Mouse (Mus musculus): Measurements from ENCODE around the gene Tbce. TPM values are rescaled to one million over a fixed set of nuclear protein-coding genes. Genes with fewer than 3 reads are reported as not detected.
"Not testable (repeated sequence)": the region's sequence is repeated elsewhere in the genome, so short reads cannot be mapped to it uniquely, and the experiment has no call there.

Tbce gene
- polyA plus RNA-seq, 1 experiment from 2014 or later: 22.1 TPM

DNA sequence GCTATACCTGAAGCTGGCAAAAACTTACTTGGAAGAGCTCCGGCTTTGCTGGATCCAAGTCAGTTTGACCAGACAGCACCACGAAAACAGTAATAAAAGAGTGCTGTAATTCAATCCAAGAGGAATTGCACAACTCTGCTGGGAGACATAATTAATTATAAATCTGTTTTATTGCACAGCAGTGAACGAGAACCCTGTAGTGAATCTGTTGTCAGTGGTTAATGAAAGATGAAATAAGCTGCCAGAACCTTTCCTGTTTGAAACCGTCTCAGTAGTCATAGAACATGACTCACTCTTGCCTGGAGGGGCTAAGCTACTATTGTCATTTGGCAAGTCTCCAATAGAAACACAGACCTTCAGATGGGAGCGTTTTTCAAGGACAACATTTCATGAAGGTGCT lies 748 bp upstream of the Tbce start:
- ATAC-seq (no peak), DNase-seq (no peak)
- H3K4me3 ChIP-seq (ENCODE audit: low read depth, low read length): peak overlapping the region; percentile 94
- peak overlapping the region; percentile 98; the same call in 1 of the 2 replicates for H3K27ac ChIP-seq (ENCODE audit: low read depth)
- peak overlapping the region; percentile 90 for H3K4me2 ChIP-seq (ENCODE audit: low read depth, low read length)
- TF ChIP-seq CTCF (IDR thresholded peaks at IDR 0.05; ENCODE audit: low read depth) (no peak), EP300 (IDR thresholded peaks at IDR 0.05; ENCODE audit: low read depth) (no peak)
- H3K9me3 ChIP-seq (ENCODE audit: low read length): no peaks in the 10 kb centered on the region
- peak overlapping the region; percentile 95 for H3K9ac ChIP-seq (replicated peaks)
- no peaks in the 10 kb centered on the region for H3K36me3 ChIP-seq (replicated peaks; ENCODE audit: insufficient read depth, low read length)
- WGBS (ENCODE audit: insufficient replicate concordance): 38% methylated on average over 5 of the region's 5 CpGs
- H3K27me3 ChIP-seq (ENCODE audit: insufficient read depth, low read length): no peaks in the 10 kb centered on the region
- H3K4me1 ChIP-seq (ENCODE audit: insufficient read depth): peaks cover 15% of the 10 kb centered on the region

DNA sequence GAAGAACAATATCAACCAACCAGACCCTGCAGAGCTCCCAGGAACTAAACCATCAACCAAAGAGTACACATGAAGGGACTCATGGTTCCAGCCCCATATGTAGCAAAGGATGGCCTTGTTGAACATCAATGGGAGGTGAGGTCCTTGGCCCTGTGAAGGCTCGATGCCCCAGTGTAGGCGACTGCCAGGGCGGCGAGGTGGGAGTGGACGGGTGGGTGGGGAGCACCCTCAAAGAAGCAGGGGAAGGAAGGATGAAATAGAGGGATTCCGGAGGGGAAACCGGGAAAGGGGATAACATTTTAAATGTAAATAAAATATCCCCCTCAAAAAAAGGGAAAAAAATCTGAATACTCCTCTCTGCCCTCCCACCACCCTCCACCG lies 537 bp downstream of the Tbce start:
- TF ChIP-seq CTCF (IDR thresholded peaks at IDR 0.05; ENCODE audit: low read depth) (no peak), EP300 (IDR thresholded peaks at IDR 0.05; ENCODE audit: low read depth) (no peak)
- Histone ChIP-seq H3K9ac (replicated peaks) (peak overlapping the region; percentile 95), H3K9me3 (ENCODE audit: low read length) (no peaks in the 10 kb centered on the region), H3K4me2 (ENCODE audit: low read depth, low read length) (peak overlapping the region; percentile 90), H3K36me3 (replicated peaks; ENCODE audit: insufficient read depth, low read length) (no peaks in the 10 kb centered on the region), H3K27ac (ENCODE audit: low read depth) (peak overlapping the region; percentile 98), H3K4me1 (ENCODE audit: insufficient read depth) (peaks cover 21% of the 10 kb centered on the region), H3K27me3 (ENCODE audit: insufficient read depth, low read length) (no peaks in the 10 kb centered on the region), H3K4me3 (ENCODE audit: low read depth, low read length) (peak overlapping the region; percentile 94)
- DNase-seq (no peak), ATAC-seq (peak; percentile 16; the same call in 1 of the 2 replicates)
- WGBS (ENCODE audit: insufficient replicate concordance): 2% methylated on average over 8 of the region's 8 CpGs

DNA sequence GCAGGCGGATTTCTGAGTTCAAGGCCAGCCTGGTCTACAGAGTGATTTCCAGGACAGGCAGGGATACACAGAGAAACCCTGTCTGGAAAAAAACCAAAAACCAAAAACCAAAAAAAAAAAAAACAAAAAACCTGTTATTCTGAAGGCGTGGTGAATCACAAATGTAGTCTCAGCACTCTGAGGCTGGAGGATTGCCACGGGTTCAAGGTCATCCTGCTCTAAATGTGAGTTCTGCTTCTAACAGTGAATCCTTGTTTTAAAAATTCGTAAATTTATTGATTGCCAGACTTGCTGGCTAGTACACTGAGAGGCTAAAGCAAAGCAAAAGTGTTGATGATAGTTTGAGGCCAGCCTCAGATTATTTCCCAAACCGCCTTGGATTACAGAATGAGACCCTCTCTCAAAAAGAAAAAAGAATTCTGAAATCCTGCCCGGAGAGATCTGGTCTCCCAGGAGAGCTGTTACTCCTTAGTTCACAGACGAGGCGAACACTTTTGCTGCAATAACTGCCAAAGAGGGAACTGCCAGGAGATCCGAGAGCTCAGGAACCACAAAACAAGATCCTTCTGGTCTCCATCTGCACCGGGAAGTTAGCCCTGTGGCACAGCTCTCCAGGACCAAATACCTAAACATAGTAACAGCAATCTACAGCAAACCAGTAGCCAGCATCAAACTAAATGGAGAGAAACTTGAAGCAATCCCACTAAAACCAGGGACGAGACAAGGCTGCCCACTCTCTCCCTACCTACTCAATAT lies 3.4 kb downstream of the Tbce start:
- no peak for ATAC-seq
- Histone ChIP-seq H3K4me2 (ENCODE audit: low read depth, low read length) (no peak overlapping the region), H3K27ac (ENCODE audit: low read depth) (no peak overlapping the region), H3K4me3 (ENCODE audit: low read depth, low read length) (no peak overlapping the region), H3K27me3 (ENCODE audit: insufficient read depth, low read length) (no peaks in the 10 kb centered on the region), H3K4me1 (ENCODE audit: insufficient read depth) (peaks cover 37% of the 10 kb centered on the region), H3K36me3 (replicated peaks; ENCODE audit: insufficient read depth, low read length) (no peaks in the 10 kb centered on the region; the same call in 1 of the 2 replicates), H3K9ac (replicated peaks) (no peak overlapping the region), H3K9me3 (ENCODE audit: low read length) (no peaks in the 10 kb centered on the region)
- TF ChIP-seq EP300 (IDR thresholded peaks at IDR 0.05; ENCODE audit: low read depth): no peak
- no peak for TF ChIP-seq CTCF (IDR thresholded peaks at IDR 0.05; ENCODE audit: low read depth)
- WGBS (ENCODE audit: insufficient replicate concordance): 78% methylated on average over 11 of the region's 11 CpGs
- DNase-seq: no peak

GRCm38 (mm10) chr13:14035352-14035751 lies 4.1 kb downstream of the Tbce start:
- H3K36me3 ChIP-seq (replicated peaks; ENCODE audit: insufficient read depth, low read length); DNase-seq; H3K9me3 ChIP-seq (ENCODE audit: low read length); H3K27ac ChIP-seq (ENCODE audit: low read depth); ATAC-seq; H3K4me2 ChIP-seq (ENCODE audit: low read depth, low read length); H3K4me3 ChIP-seq (ENCODE audit: low read depth, low read length); H3K9ac ChIP-seq (replicated peaks); H3K27me3 ChIP-seq (ENCODE audit: insufficient read depth, low read length): not testable (repeated sequence)
- 92% methylated on average over 3 of the region's 3 CpGs for WGBS (ENCODE audit: insufficient replicate concordance)
- TF ChIP-seq CTCF (IDR thresholded peaks at IDR 0.05; ENCODE audit: low read depth): peak; percentile 17; the same call in 1 of the 2 replicates
- H3K4me1 ChIP-seq (ENCODE audit: insufficient read depth): peaks cover 34% of the 10 kb centered on the region

GRCm38 (mm10) chr13:14034073-14034348 lies 5.4 kb downstream of the Tbce start:
- Histone ChIP-seq H3K4me2 (ENCODE audit: low read depth, low read length) (peak overlapping the region; percentile 4; the same call in 1 of the 2 replicates), H3K27ac (ENCODE audit: low read depth) (peak overlapping the region; percentile 71), H3K4me3 (ENCODE audit: low read depth, low read length) (no peak overlapping the region), H3K9me3 (ENCODE audit: low read length) (no peaks in the 10 kb centered on the region), H3K27me3 (ENCODE audit: insufficient read depth, low read length) (no peaks in the 10 kb centered on the region), H3K9ac (replicated peaks) (no peak overlapping the region), H3K36me3 (replicated peaks; ENCODE audit: insufficient read depth, low read length) (peaks cover 2% of the 10 kb centered on the region), H3K4me1 (ENCODE audit: insufficient read depth) (peaks cover 32% of the 10 kb centered on the region)
- ATAC-seq: peak; percentile 84
- peak; percentile 16 for DNase-seq
- TF ChIP-seq EP300 (IDR thresholded peaks at IDR 0.05; ENCODE audit: low read depth) (peak; percentile 88), CTCF (IDR thresholded peaks at IDR 0.05; ENCODE audit: low read depth) (no peak)

DNA sequence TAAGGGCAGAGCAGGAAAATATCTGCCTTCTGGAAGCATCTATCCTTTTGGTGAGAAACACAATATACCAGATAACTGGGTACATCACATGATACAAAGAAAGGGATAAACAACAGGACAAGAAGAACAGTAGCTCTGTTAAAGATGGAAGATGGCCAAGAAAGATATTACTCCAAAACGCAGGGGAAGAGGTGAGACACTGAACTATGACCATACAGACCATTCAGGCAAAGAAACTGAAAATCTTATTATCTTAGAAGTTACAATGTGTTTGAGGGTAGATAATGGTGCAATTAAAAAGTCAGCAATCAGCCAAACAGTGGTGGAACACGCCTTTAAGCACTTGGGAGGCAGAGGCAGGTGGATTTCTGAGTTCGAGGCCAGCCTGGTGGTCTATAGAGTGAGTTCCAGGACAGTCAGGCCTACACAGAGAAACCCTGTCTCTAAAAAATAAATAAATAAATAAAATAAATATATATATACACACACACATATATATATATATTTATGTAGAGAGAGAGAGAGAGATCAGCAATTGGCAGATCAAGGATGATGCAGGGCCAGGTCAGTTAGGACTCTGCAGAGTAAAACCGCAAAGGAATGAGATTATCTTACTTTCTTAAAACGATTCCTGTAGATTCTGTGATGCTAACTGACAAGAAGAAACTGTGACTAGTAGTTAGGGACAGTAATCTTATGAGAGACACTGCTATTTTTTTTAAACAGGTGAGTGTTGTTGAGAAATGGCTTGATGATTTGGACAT lies 5.9 kb downstream of the Tbce start:
- TF ChIP-seq CTCF (IDR thresholded peaks at IDR 0.05; ENCODE audit: low read depth): no peak
- peak; percentile 92 for TF ChIP-seq EP300 (IDR thresholded peaks at IDR 0.05; ENCODE audit: low read depth)
- Histone ChIP-seq H3K27me3 (ENCODE audit: insufficient read depth, low read length) (no peaks in the 10 kb centered on the region), H3K4me3 (ENCODE audit: low read depth, low read length) (no peak overlapping the region), H3K36me3 (replicated peaks; ENCODE audit: insufficient read depth, low read length) (peaks cover 6% of the 10 kb centered on the region), H3K4me2 (ENCODE audit: low read depth, low read length) (0 out of 2 replicates have a peak overlapping the region, but pooled peaks have one; percentile 2), H3K9ac (replicated peaks) (no peak overlapping the region), H3K27ac (ENCODE audit: low read depth) (peak overlapping the region; percentile 71), H3K9me3 (ENCODE audit: low read length) (no peaks in the 10 kb centered on the region), H3K4me1 (ENCODE audit: insufficient read depth) (peaks cover 27% of the 10 kb centered on the region)
- 51% methylated on average over 5 of the region's 5 CpGs for WGBS (ENCODE audit: insufficient replicate concordance)
- ATAC-seq (peak; percentile 68), DNase-seq (no peak)
